In the genomic region with DNA sequence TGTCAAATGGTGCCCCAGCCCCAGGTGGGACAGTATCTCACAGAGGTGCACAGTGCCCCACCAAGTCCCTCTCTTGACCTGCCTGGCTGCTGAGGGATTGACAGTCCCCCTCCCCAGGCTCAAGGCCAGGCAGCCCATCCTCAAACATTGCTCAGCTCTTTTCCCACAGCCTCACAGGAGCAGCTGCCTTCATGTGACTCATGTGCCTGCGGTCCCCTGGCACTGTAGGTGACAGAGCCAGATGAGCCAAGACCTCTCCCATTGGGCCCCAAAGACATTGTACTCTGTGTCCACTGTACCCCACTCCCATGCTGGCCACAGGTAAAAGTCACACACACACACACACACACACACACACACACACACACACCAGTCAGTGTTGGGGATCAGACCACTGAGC, we compare ENCODE assay signal across 22 mouse cellular contexts. TPM values are rescaled to one million over a fixed set of nuclear protein-coding genes. Genes with fewer than 3 reads are reported as not detected.
A peak's percentile ranks its signal among the peaks of the same experiment; 100 is the strongest.
DNase-seq lines count a peak whose midpoint lies in the region; ATAC-seq and TF ChIP-seq lines count a peak whose summit lies in the region.
"Had no signal": no experiment of that assay in that cellular context is flagged by ENCODE, and none has a peak within 500 bp of the region (broad histone marks: within the 10 kb centered on the region; RNA-seq: fewer than 3 reads in every experiment).

No protein-coding gene starts in this region.

- H3K27ac ChIP-seq in forebrain, embryonic 10.5 days, result 0 out of 2 replicates have a peak overlapping the region, but pooled peaks have one; percentile 2
- no peak overlapping the region for H3K27ac ChIP-seq in forebrain, embryonic 13.5 days
- H3K27ac ChIP-seq in layer of hippocampus, adult 2 months, result peak overlapping the region; percentile 6; the same call in 1 of the 2 replicates
- H3K27ac ChIP-seq: gastrocnemius, adult 2 months; hindbrain, embryonic 15.5 days; intestine, embryonic 15.5 days had no signal

- no peak overlapping the region for H3K4me2 ChIP-seq in forebrain, embryonic 13.5 days
- H3K4me2 ChIP-seq: heart, embryonic 11.5 days; hindbrain, embryonic 15.5 days; intestine, embryonic 15.5 days had no signal

- WGBS in forebrain, embryonic 10.5 days, result 90% methylated on average over 1 of the region's 1 CpGs
- WGBS in forebrain, embryonic 13.5 days, result 87% methylated on average over 1 of the region's 1 CpGs

- H3K9ac ChIP-seq in forebrain, embryonic 13.5 days, result no peak overlapping the region
- H3K9ac ChIP-seq: forebrain, postnatal 0 days; hindbrain, embryonic 15.5 days; intestine, embryonic 15.5 days had no signal

- no peak overlapping the region for H3K4me3 ChIP-seq in forebrain, embryonic 10.5 days
- no peak overlapping the region for H3K4me3 ChIP-seq in forebrain, embryonic 13.5 days
- H3K4me3 ChIP-seq in layer of hippocampus, adult 2 months, result no peak overlapping the region
- no peak overlapping the region for H3K4me3 ChIP-seq in C2C12 (ENCODE audit: insufficient read depth, poor library complexity, severe bottlenecking)
- H3K4me3 ChIP-seq: gastrocnemius, adult 2 months; hindbrain, embryonic 15.5 days; intestine, embryonic 15.5 days had no signal

- H3K9me3 ChIP-seq in forebrain, embryonic 10.5 days, result no peaks in the 10 kb centered on the region
- H3K9me3 ChIP-seq in forebrain, embryonic 13.5 days (replicated peaks), result no peaks in the 10 kb centered on the region
- H3K9me3 ChIP-seq: G1E; hindbrain, embryonic 15.5 days; intestine, embryonic 15.5 days had no signal

- no peak overlapping the region for H3ac ChIP-seq in C2C12 (ENCODE audit: control insufficient read depth, insufficient read length, low read depth)

- ATAC-seq in forebrain, embryonic 13.5 days, result no peak
- ATAC-seq: forebrain, embryonic 14.5 days; forebrain, postnatal 0 days; intestine, embryonic 15.5 days; Patski had no signal

- H3K36me3 ChIP-seq in forebrain, embryonic 10.5 days (replicated peaks), result peaks cover 100% of the 10 kb centered on the region
- peaks cover 87% of the 10 kb centered on the region for H3K36me3 ChIP-seq in forebrain, embryonic 13.5 days (ENCODE audit: poor library complexity, severe bottlenecking)
- no peaks in the 10 kb centered on the region for H3K36me3 ChIP-seq in C2C12 (ENCODE audit: control insufficient read depth, insufficient read depth)
- H3K36me3 ChIP-seq: G1E; intestine, embryonic 15.5 days had no signal

- H3K27me3 ChIP-seq in forebrain, embryonic 10.5 days (ENCODE audit: poor library complexity, severe bottlenecking), result no peaks in the 10 kb centered on the region
- H3K27me3 ChIP-seq in forebrain, embryonic 13.5 days, result no peaks in the 10 kb centered on the region
- peaks cover 56% of the 10 kb centered on the region for H3K27me3 ChIP-seq in C2C12 (ENCODE audit: control insufficient read depth, insufficient read depth, insufficient read length)
- H3K27me3 ChIP-seq: hindbrain, embryonic 15.5 days; intestine, embryonic 15.5 days; Patski had no signal

- H3K4me1 ChIP-seq in forebrain, embryonic 10.5 days, result peaks cover 22% of the 10 kb centered on the region
- peaks cover 4% of the 10 kb centered on the region; the same call in 1 of the 2 replicates for H3K4me1 ChIP-seq in forebrain, embryonic 13.5 days
- H3K4me1 ChIP-seq: intestine, embryonic 15.5 days had no signal

- no peak for DNase-seq in forebrain, embryonic 10.5 days (ENCODE audit: extremely low spot score, low spot score)
- no peak for DNase-seq in layer of hippocampus, adult 2 months (ENCODE audit: low spot score in 2 of 2)
- DNase-seq in layer of hippocampus, adult 18-20 months (ENCODE audit: low spot score in 2 of 2), result no peak
- DNase-seq in spleen, postnatal 10 days (ENCODE audit: low spot score in 2 of 2), result no peak
- DNase-seq: adrenal gland, postnatal 10 days; adrenal gland, postnatal 36 days; cerebellum, adult 18-20 months; cerebellum, adult 9-10 months; cerebellum, postnatal 14 days; forebrain, postnatal 0 days; gastrocnemius, adult 2 months; gastrocnemius, postnatal 14 days; heart, adult 11 months; heart, postnatal 36 days had no signal

- no peaks in the 10 kb centered on the region for H3K79me2 ChIP-seq in C2C12 (ENCODE audit: control insufficient read depth, insufficient read depth)

- no peak for TF ChIP-seq CTCF in layer of hippocampus, adult 2 months (conservative IDR thresholded peaks at IDR 0.05)
- no peak for TF ChIP-seq CTCF in C2C12 (IDR thresholded peaks at IDR 0.05; ENCODE audit: control insufficient read depth, insufficient read depth, insufficient read length)

- no peaks in the 10 kb centered on the region for H3K79me3 ChIP-seq in C2C12 (ENCODE audit: low read depth)

TF ChIP-seq in C2C12, 6 proteins besides CTCF, POLR2A, EP300 and RAD21:
- TF ChIP-seq MYOD1 (IDR thresholded peaks at IDR 0.05; ENCODE audit: control insufficient read depth, insufficient read length, low read depth) (peak; percentile 72), USF1 (IDR thresholded peaks at IDR 0.05; ENCODE audit: low read depth) (no peak)
TF ChIP-seq in C2C12: peak in this region for 1.

RNA-seq across cellular contexts. Expression of gene Trp53i11, which starts 18.8 kb away (rescaled TPM):
- 74.4 and 77.0 TPM in 2 replicates for polyA plus RNA-seq in forebrain, embryonic 10.5 days (2016; fragmentation: Nextera tagmentation; extraction: Ambion mirVana)
- polyA plus RNA-seq in forebrain, embryonic 13.5 days (2015; fragmentation: Nextera tagmentation; extraction: Ambion mirVana), result 84.5 and 87.5 TPM in 2 replicates
- total RNA-seq in layer of hippocampus, adult 2 months (2021), result 10 to 100 TPM; 87.6 to 89.0 TPM
- 10 to 100 TPM; 74.8 to 94.2 TPM for total RNA-seq in layer of hippocampus, adult 18-20 months (2021)
- polyA plus RNA-seq in C2C12 (2012; fragmentation: generic; extraction: Trizol), result 3.3 TPM
- total RNA-seq: G1E had no signal
- polyA plus RNA-seq: G1E had no signal

Comparison
In these comparisons a context has a peak if more than half of its experiments do, and no peak if none do; other contexts are left out.
1. RNA of gene Trp53i11, which starts 18.8 kb away (polyA plus RNA-seq): 84.5 to 87.5 TPM in forebrain, embryonic 13.5 days and 74.4 to 77.0 TPM in forebrain, embryonic 10.5 days; 3.3 TPM in C2C12 (single experiment); every median in the first group is over 10 times any median in the second.